7 mouse cellular contexts compared by ENCODE assay signal in genomic region chr12:40447561-40448355, GRCm38 (mm10). TPM values are rescaled to one million over a fixed set of nuclear protein-coding genes. Genes with fewer than 3 reads are reported as not detected.
DNase-seq lines count a peak whose midpoint lies in the region; ATAC-seq and TF ChIP-seq lines count a peak whose summit lies in the region.

No protein-coding gene starts in this region.

- WGBS in heart, embryonic 15.5 days, result 19% methylated on average over 10 of the region's 10 CpGs
- WGBS in lung, embryonic 15.5 days, result 14% methylated on average over 10 of the region's 10 CpGs
- 29% methylated on average over 10 of the region's 10 CpGs for WGBS in stomach, postnatal 0 days

- ATAC-seq in heart, embryonic 15.5 days (replicated peaks; ENCODE audit: insufficient number of reproducible peaks, insufficient read depth, low FRiP score, low read depth), result no peak
- no peak for ATAC-seq in lung, embryonic 15.5 days (ENCODE audit: borderline replicate concordance, extremely low read depth, low FRiP score, low TSS enrichment)
- ATAC-seq in stomach, postnatal 0 days (ENCODE audit: low FRiP score, low TSS enrichment), result no peak

- peak overlapping the region; percentile 78; the same call in 1 of the 2 replicates for H3K9ac ChIP-seq in heart, embryonic 15.5 days
- peak overlapping the region; percentile 80 for H3K9ac ChIP-seq in lung, embryonic 15.5 days
- H3K9ac ChIP-seq in stomach, postnatal 0 days (ENCODE audit: low read length), result no peak overlapping the region

- no peak overlapping the region for H3K27ac ChIP-seq in heart, embryonic 15.5 days
- H3K27ac ChIP-seq in lung, embryonic 15.5 days, result no peak overlapping the region
- no peak overlapping the region for H3K27ac ChIP-seq in stomach, postnatal 0 days (replicated peaks)

- peaks cover 18% of the 10 kb centered on the region for H3K4me1 ChIP-seq in heart, embryonic 15.5 days (replicated peaks)
- H3K4me1 ChIP-seq in lung, embryonic 15.5 days, result peaks cover 25% of the 10 kb centered on the region
- H3K4me1 ChIP-seq in stomach, postnatal 0 days (replicated peaks; ENCODE audit: control insufficient read depth, insufficient read depth), result no peaks in the 10 kb centered on the region

- no peak for TF ChIP-seq POLR2A in brain, embryonic 14.5 days (IDR thresholded peaks at IDR 0.05; ENCODE audit: borderline replicate concordance, extremely low read depth, insufficient read depth, insufficient read length, poor library complexity, severe bottlenecking)

- H3K27me3 ChIP-seq in heart, embryonic 15.5 days, result no peaks in the 10 kb centered on the region
- H3K27me3 ChIP-seq in lung, embryonic 15.5 days, result no peaks in the 10 kb centered on the region
- H3K27me3 ChIP-seq in stomach, postnatal 0 days (ENCODE audit: control insufficient read depth, insufficient read depth, low read length), result no peaks in the 10 kb centered on the region

- H3K4me3 ChIP-seq in heart, embryonic 15.5 days, result peak overlapping the region; percentile 83
- peak overlapping the region; percentile 78 for H3K4me3 ChIP-seq in lung, embryonic 15.5 days
- peak overlapping the region; percentile 62 for H3K4me3 ChIP-seq in stomach, postnatal 0 days (ENCODE audit: low read depth, low read length)

- no peaks in the 10 kb centered on the region for H3K36me3 ChIP-seq in heart, embryonic 15.5 days
- no peaks in the 10 kb centered on the region for H3K36me3 ChIP-seq in lung, embryonic 15.5 days
- H3K36me3 ChIP-seq in stomach, postnatal 0 days (ENCODE audit: control insufficient read depth, insufficient read depth, low read length), result no peaks in the 10 kb centered on the region

- TF ChIP-seq EP300 in stomach, postnatal 0 days (optimal IDR thresholded peaks at IDR 0.05), result no peak

- DNase-seq in CD4-positive helper T cell, adult 2 months (ENCODE audit: low read depth, low spot score), result peak; percentile 7
- DNase-seq in brain, embryonic 14.5 days (ENCODE audit: low read depth), result peak; percentile 46
- no peak for DNase-seq in stomach, postnatal 0 days (ENCODE audit: low spot score)
- DNase-seq in adrenal gland, postnatal 25 days, result no peak
- no peak for DNase-seq in ovary, postnatal 36 days (ENCODE audit: low spot score)

- no peaks in the 10 kb centered on the region for H3K9me3 ChIP-seq in heart, embryonic 15.5 days (replicated peaks)
- H3K9me3 ChIP-seq in lung, embryonic 15.5 days, result no peaks in the 10 kb centered on the region
- H3K9me3 ChIP-seq in stomach, postnatal 0 days (ENCODE audit: control insufficient read depth, low read length), result no peaks in the 10 kb centered on the region

- peak overlapping the region; percentile 91 for H3K4me2 ChIP-seq in heart, embryonic 15.5 days
- peak overlapping the region; percentile 84 for H3K4me2 ChIP-seq in lung, embryonic 15.5 days
- H3K4me2 ChIP-seq in stomach, postnatal 0 days (replicated peaks; ENCODE audit: low read depth), result peak overlapping the region; percentile 97

- no peak for TF ChIP-seq CTCF in brain, embryonic 14.5 days (IDR thresholded peaks at IDR 0.05; ENCODE audit: borderline replicate concordance, extremely low read depth, insufficient read depth, insufficient read length)
- TF ChIP-seq CTCF in stomach, postnatal 0 days (IDR thresholded peaks at IDR 0.05; ENCODE audit: low read depth), result no peak

RNA-seq across cellular contexts. Expression of gene Dock4, which starts 2.0 kb away (rescaled TPM):
- polyA plus RNA-seq in brain, embryonic 14.5 days (2012; rRNA removed), result 25.8 and 29.5 TPM in 2 replicates
- 7.2 and 8.7 TPM in 2 replicates for polyA plus RNA-seq in heart, embryonic 15.5 days (2015; fragmentation: Nextera tagmentation; extraction: Ambion mirVana)
- polyA plus RNA-seq in lung, embryonic 15.5 days (2015; fragmentation: Nextera tagmentation; extraction: Ambion mirVana), result 23.2 and 28.0 TPM in 2 replicates
- polyA plus RNA-seq in stomach, postnatal 0 days (2015; fragmentation: Nextera tagmentation; extraction: Ambion mirVana), result 3.1 and 3.3 TPM in 2 replicates
- 19.7 and 20.7 TPM in 2 replicates for total RNA-seq in adrenal gland, postnatal 25 days (2021)

RNA-seq across cellular contexts. Expression of gene Zfp277, which starts 2.1 kb away (rescaled TPM):
- 17.7 and 18.7 TPM in 2 replicates for polyA plus RNA-seq in brain, embryonic 14.5 days (2012; rRNA removed)
- polyA plus RNA-seq in heart, embryonic 15.5 days (2015; fragmentation: Nextera tagmentation; extraction: Ambion mirVana), result 25.8 and 28.1 TPM in 2 replicates
- polyA plus RNA-seq in lung, embryonic 15.5 days (2015; fragmentation: Nextera tagmentation; extraction: Ambion mirVana), result 41.5 and 43.8 TPM in 2 replicates
- 21.3 and 21.7 TPM in 2 replicates for polyA plus RNA-seq in stomach, postnatal 0 days (2015; fragmentation: Nextera tagmentation; extraction: Ambion mirVana)
- total RNA-seq in adrenal gland, postnatal 25 days (2021), result 15.1 and 23.8 TPM in 2 replicates

Comparison
In these comparisons a context has a peak if more than half of its experiments do, and no peak if none do; other contexts are left out.
1. DNase-seq: peak in CD4-positive helper T cell, adult 2 months (single experiment) and brain, embryonic 14.5 days (single experiment); none in stomach, postnatal 0 days (single experiment), adrenal gland, postnatal 25 days (single experiment) and ovary, postnatal 36 days (single experiment).
2. Peak in every context shown above with its lines, with median percentiles within 50 percentile points of each other: H3K4me2 ChIP-seq and H3K4me3 ChIP-seq.